Mouse (Mus musculus) frontal cortex, postnatal 25 days (tissue): ENCODE measurements around the gene Prtg.

Source experiments
- DNase-seq, 2 experiments: peaks; one replicate each; pipeline ENCODE4 v3.0.0; 2022; ENCODE audit warnings: low spot score in 2 of 2

The Prtg gene

GRCm38 (mm10) chr9:72862186-72862585 is 55.5 kb downstream of the Prtg start:
- DNase-seq: no peak

- DNase-seq: no peak
Measured at GRCm38 (mm10) chr9:72862955-72863354, 56.3 kb downstream of the Prtg start.

GRCm38 (mm10) chr9:72863773-72864172 is 57.1 kb downstream of the Prtg start:
- DNase-seq: no peak

GRCm38 (mm10) chr9:72867434-72867833 is 60.8 kb downstream of the Prtg start:
- no peak for DNase-seq

- DNase-seq: no peak
Measured at GRCm38 (mm10) chr9:72868774-72869173, 62.1 kb downstream of the Prtg start.

GRCm38 (mm10) chr9:72871506-72872297 is 65.0 kb downstream of the Prtg start:
- DNase-seq: no peak

GRCm38 (mm10) chr9:72872298-72873130 is 65.8 kb downstream of the Prtg start:
- no peak for DNase-seq

- no peak for DNase-seq
Measured at GRCm38 (mm10) chr9:72875878-72876277, 69.2 kb downstream of the Prtg start.

- no peak for DNase-seq
Measured at GRCm38 (mm10) chr9:72877905-72878304, 71.2 kb downstream of the Prtg start.

GRCm38 (mm10) chr9:72878656-72879055 is 72.0 kb downstream of the Prtg start:
- no peak for DNase-seq

- DNase-seq: no peak
Measured at GRCm38 (mm10) chr9:72879601-72880000, 72.9 kb downstream of the Prtg start.

GRCm38 (mm10) chr9:72880225-72880960 is 73.7 kb downstream of the Prtg start:
- DNase-seq: no peak

- DNase-seq: no peak
Measured at GRCm38 (mm10) chr9:72881026-72881768, 74.5 kb downstream of the Prtg start.

- no peak for DNase-seq
Measured at GRCm38 (mm10) chr9:72883940-72884339, 77.3 kb downstream of the Prtg start.

- no peak for DNase-seq
Measured at GRCm38 (mm10) chr9:72889777-72890176, 83.1 kb downstream of the Prtg start.

GRCm38 (mm10) chr9:72890499-72891085 is 83.9 kb downstream of the Prtg start:
- no peak for DNase-seq

GRCm38 (mm10) chr9:72892761-72893160 is 86.1 kb downstream of the Prtg start:
- DNase-seq: no peak

GRCm38 (mm10) chr9:72894796-72895352 is 88.2 kb downstream of the Prtg start:
- no peak for DNase-seq

GRCm38 (mm10) chr9:72902057-72902456 is 95.4 kb downstream of the Prtg start:
- no peak for DNase-seq

GRCm38 (mm10) chr9:72902611-72903010 is 95.9 kb downstream of the Prtg start:
- DNase-seq: no peak

- no peak for DNase-seq
Measured at GRCm38 (mm10) chr9:72906693-72907103, 100.0 kb downstream of the Prtg start.
